Mouse (Mus musculus) erythroblast, embryonic 14.5 days (primary cell): ENCODE data around the gene Wdr11.

Experiments used
- GATA1 ChIP-seq: IDR thresholded peaks from 2 replicates; pipeline ENCODE4 v1.6.1; 2012; ENCODE audit warnings: low read length, inconsistent platforms, mixed read lengths
- TAL1 ChIP-seq: IDR thresholded peaks from 3 replicates; pipeline ENCODE4 v1.6.1; 2012; ENCODE audit warnings: low read length, inconsistent platforms, mixed read lengths

- TF ChIP-seq TAL1: no peak
- TF ChIP-seq GATA1: no peak
These were observed 66.2 kb downstream of the Wdr11 start for GRCm38 (mm10) chr7:129657867-129658266.
